10 mouse cellular contexts compared by ENCODE assay signal in genomic region chr11:19017719-19018413, GRCm38 (mm10). TPM values are rescaled to one million over a fixed set of nuclear protein-coding genes. Genes with fewer than 3 reads are reported as not detected.
DNase-seq lines count a peak whose midpoint lies in the region; ATAC-seq and TF ChIP-seq lines count a peak whose summit lies in the region.
"Had no signal": no experiment of that assay in that cellular context is flagged by ENCODE, and none has a peak within 500 bp of the region (broad histone marks: within the 10 kb centered on the region; RNA-seq: fewer than 3 reads in every experiment).

No protein-coding gene starts in this region.

- ATAC-seq in heart, embryonic 14.5 days (ENCODE audit: insufficient number of reproducible peaks, insufficient read depth, low FRiP score, low read depth): no peak
- ATAC-seq in hindbrain, embryonic 14.5 days (ENCODE audit: low FRiP score): no peak
- no peak for ATAC-seq in midbrain, embryonic 15.5 days (replicated peaks)
- no peak for ATAC-seq in cerebellum, adult (ENCODE audit: insufficient number of reproducible peaks, low FRiP score, low TSS enrichment)
- ATAC-seq in megakaryocyte-erythroid progenitor cell, adult 5-6 weeks (replicated peaks; ENCODE audit: low FRiP score, low TSS enrichment, poor library complexity, severe bottlenecking): no peak

- TF ChIP-seq CTCF in brain, embryonic 14.5 days (IDR thresholded peaks at IDR 0.05; ENCODE audit: borderline replicate concordance, extremely low read depth, insufficient read depth, insufficient read length): no peak

- TF ChIP-seq POLR2A in brain, embryonic 14.5 days (IDR thresholded peaks at IDR 0.05; ENCODE audit: borderline replicate concordance, extremely low read depth, insufficient read depth, insufficient read length, poor library complexity, severe bottlenecking): no peak

- H3K9me3 ChIP-seq in heart, embryonic 14.5 days (ENCODE audit: control insufficient read depth, low read length): no peaks in the 10 kb centered on the region
- no peaks in the 10 kb centered on the region for H3K9me3 ChIP-seq in hindbrain, embryonic 14.5 days (ENCODE audit: control insufficient read depth, low read length)
- H3K9me3 ChIP-seq in midbrain, embryonic 15.5 days: no peaks in the 10 kb centered on the region

- under 1% methylated on average over 14 of the region's 14 CpGs for WGBS in heart, embryonic 14.5 days
- under 1% methylated on average over 14 of the region's 14 CpGs for WGBS in hindbrain, embryonic 14.5 days
- 4% methylated on average over 14 of the region's 14 CpGs for WGBS in midbrain, embryonic 15.5 days

- no peaks in the 10 kb centered on the region for H3K27me3 ChIP-seq in heart, embryonic 14.5 days (ENCODE audit: control insufficient read depth, insufficient read depth, low read length)
- no peaks in the 10 kb centered on the region for H3K27me3 ChIP-seq in hindbrain, embryonic 14.5 days (ENCODE audit: control insufficient read depth, insufficient read depth, low read length)
- H3K27me3 ChIP-seq in midbrain, embryonic 15.5 days (replicated peaks): peaks cover 26% of the 10 kb centered on the region; the same call in 1 of the 2 replicates

- DNase-seq in heart, postnatal 4 days: no peak
- peak; percentile 47 for DNase-seq in brain, embryonic 14.5 days (ENCODE audit: low read depth)
- peak; percentile 64 for DNase-seq in hindbrain, embryonic 14.5 days (ENCODE audit: low spot score)
- no peak for DNase-seq in spleen, adult 12 weeks (ENCODE audit: low spot score)
- DNase-seq: gastrocnemius, postnatal 36 days; thymus, postnatal 25 days had no signal

- H3K9ac ChIP-seq in heart, embryonic 14.5 days (ENCODE audit: low read length): peak overlapping the region; percentile 99
- peak overlapping the region; percentile 100 for H3K9ac ChIP-seq in hindbrain, embryonic 14.5 days
- peak overlapping the region; percentile 76 for H3K9ac ChIP-seq in midbrain, embryonic 15.5 days

- peak overlapping the region; percentile 97 to 100 for H3K27ac ChIP-seq in heart, embryonic 14.5 days (replicated peaks in 1 of 2; ENCODE audit: control insufficient read depth in 1 of 2, insufficient read depth in 1 of 2, low read depth in 2 of 2, low read length in 2 of 2)
- H3K27ac ChIP-seq in hindbrain, embryonic 14.5 days: peak overlapping the region; percentile 99
- peak overlapping the region; percentile 94 for H3K27ac ChIP-seq in midbrain, embryonic 15.5 days

- H3K36me3 ChIP-seq in heart, embryonic 14.5 days (ENCODE audit: control insufficient read depth, insufficient read depth, low read length): peaks cover 19% of the 10 kb centered on the region
- H3K36me3 ChIP-seq in hindbrain, embryonic 14.5 days (replicated peaks; ENCODE audit: control insufficient read depth, insufficient read depth): peaks cover 24% of the 10 kb centered on the region
- H3K36me3 ChIP-seq in midbrain, embryonic 15.5 days (replicated peaks): no peaks in the 10 kb centered on the region

- peak overlapping the region; percentile 96 for H3K4me2 ChIP-seq in heart, embryonic 14.5 days (ENCODE audit: low read length)
- peak overlapping the region; percentile 93 for H3K4me2 ChIP-seq in hindbrain, embryonic 14.5 days (replicated peaks)
- H3K4me2 ChIP-seq in midbrain, embryonic 15.5 days: peak overlapping the region; percentile 95

- H3K4me3 ChIP-seq in heart, embryonic 14.5 days (ENCODE audit: control insufficient read depth in 1 of 2, insufficient read depth in 1 of 2, low read depth in 1 of 2, low read length in 2 of 2): peak overlapping the region; percentile 63 to 90
- H3K4me3 ChIP-seq in hindbrain, embryonic 14.5 days (replicated peaks; ENCODE audit: low read length): peak overlapping the region; percentile 74
- peak overlapping the region; percentile 72 for H3K4me3 ChIP-seq in midbrain, embryonic 15.5 days

- H3K4me1 ChIP-seq in heart, embryonic 14.5 days (ENCODE audit: control insufficient read depth in 2 of 2, insufficient read depth in 2 of 2, low read length in 2 of 2): peaks cover 6 to 18% of the 10 kb centered on the region in 2 experiments; a peak in 3 of 4 replicates
- peaks cover 12% of the 10 kb centered on the region for H3K4me1 ChIP-seq in hindbrain, embryonic 14.5 days (replicated peaks; ENCODE audit: control insufficient read depth, insufficient read depth, low read length)
- peaks cover 39% of the 10 kb centered on the region for H3K4me1 ChIP-seq in midbrain, embryonic 15.5 days

RNA-seq across cellular contexts. Expression of gene Meis1, which starts 0.9 kb away (rescaled TPM):
- polyA plus RNA-seq in heart, embryonic 14.5 days (2014; fragmentation: Nextera tagmentation; extraction: Ambion mirVana): 50.1 and 55.4 TPM in 2 replicates
- total RNA-seq in heart, postnatal 4 days (2021): 10 to 100 TPM; 37.8 to 41.6 TPM
- 31.8 and 68.8 TPM in 2 replicates for polyA plus RNA-seq in brain, embryonic 14.5 days (2012; rRNA removed)
- 171 and 178 TPM in 2 replicates for polyA plus RNA-seq in hindbrain, embryonic 14.5 days (2014; fragmentation: Nextera tagmentation; extraction: Ambion mirVana)
- 38.5 and 43.1 TPM in 2 replicates for polyA plus RNA-seq in midbrain, embryonic 15.5 days (2015; fragmentation: Nextera tagmentation; extraction: Ambion mirVana)
- total RNA-seq in megakaryocyte-erythroid progenitor cell, adult 5-6 weeks (2014; fragmentation: Nextera tagmentation): 14.5 and 20.7 TPM in 2 replicates
- total RNA-seq in megakaryocyte-erythroid progenitor cell, adult 5-6 weeks (2017): 19.9 and 45.5 TPM in 2 replicates

Comparison
In these comparisons a context has a peak if more than half of its experiments do, and no peak if none do; other contexts are left out.
1. DNase-seq: peak in brain, embryonic 14.5 days (single experiment) and hindbrain, embryonic 14.5 days (single experiment); none in heart, postnatal 4 days (single experiment) and spleen, adult 12 weeks (single experiment).
2. Peak in every context shown above with its lines, with median percentiles within 50 percentile points of each other: H3K27ac ChIP-seq, H3K4me2 ChIP-seq, H3K4me3 ChIP-seq and H3K9ac ChIP-seq.